Mouse (Mus musculus): Measurements from ENCODE around the gene Raet1e. TPM values are rescaled to one million over a fixed set of nuclear protein-coding genes. Genes with fewer than 3 reads are reported as not detected.
"Not testable (repeated sequence)": the region's sequence is repeated elsewhere in the genome, so short reads cannot be mapped to it uniquely, and the experiment has no call there.

Raet1e gene
- total RNA-seq, 1 experiment from 2014 or later, result not detected

DNA sequence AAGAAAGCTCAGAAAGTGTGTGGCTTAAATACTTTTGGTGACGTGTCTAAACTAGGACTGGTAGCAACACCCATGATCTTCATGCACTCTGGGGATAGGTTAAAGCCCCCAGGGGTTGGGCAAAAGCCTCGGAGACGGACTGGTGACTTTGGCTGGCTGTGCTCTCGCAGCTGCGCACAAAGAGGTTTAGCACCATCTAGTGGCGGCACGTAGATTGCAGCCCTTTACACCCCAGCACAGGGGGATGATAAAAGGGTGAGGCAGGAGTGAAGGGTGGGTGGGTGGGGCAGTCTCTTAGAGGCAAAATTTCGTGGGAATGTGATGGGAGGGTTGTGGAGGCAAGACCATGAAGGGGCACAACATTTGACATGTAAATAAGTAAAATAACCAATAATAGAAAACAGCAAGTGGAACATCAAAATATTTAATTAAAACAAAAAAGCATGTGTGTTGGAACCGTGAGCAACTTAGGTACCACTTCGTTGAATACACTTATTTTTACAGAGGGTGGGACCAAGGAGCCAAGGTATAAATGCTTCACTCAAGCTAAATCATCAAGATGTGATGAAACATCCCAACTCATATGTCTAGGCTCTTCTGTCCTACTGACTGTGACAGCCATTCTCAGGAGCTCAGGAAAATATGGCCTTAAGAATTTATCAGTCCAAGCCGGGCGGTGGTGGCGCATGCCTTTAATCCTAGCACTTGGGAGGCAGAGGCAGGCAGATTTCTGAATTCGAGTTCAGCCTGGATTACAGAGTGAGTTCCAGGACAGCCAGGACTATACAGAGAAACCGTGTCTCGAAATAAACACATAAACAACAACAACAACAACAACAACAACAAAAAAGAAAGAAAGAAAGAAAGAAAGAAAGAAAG lies 5.6 kb downstream of the Raet1e start:
- ATAC-seq (replicated peaks; ENCODE audit: low read depth, poor library complexity, severe bottlenecking), result not testable (repeated sequence)

DNA sequence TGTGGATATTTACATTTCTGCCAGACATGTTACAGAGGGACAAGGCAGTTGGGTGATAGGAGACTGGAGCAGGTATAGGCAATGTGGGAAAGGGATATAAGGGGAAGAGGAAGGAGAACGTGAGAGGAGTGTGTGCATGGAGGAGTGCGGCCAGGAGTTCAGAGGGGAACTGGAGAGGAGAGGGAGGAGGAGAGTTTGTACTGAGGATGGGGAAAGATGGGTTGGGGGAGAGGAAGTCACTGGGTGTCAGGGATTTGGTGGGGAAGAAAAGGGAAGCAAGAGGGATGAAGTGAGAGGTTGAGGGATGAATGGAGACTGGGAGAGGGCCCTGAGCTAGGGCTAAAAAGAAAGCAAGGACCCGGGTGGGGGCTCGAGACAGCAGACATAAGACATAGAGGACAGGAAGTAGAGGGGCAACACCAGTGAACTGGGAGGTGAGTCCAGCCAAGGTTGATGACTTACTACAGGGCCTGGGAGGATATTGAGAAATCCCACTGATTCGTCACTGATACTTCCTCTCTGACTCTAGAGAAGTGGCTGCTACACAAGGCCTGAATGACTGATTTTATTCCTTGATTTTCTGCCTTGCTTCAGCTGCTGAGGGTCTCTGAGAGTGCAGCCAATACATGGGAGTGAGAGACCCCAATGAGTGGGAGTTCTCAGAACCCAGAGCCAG lies 7.1 kb downstream of the Raet1e start:
- ATAC-seq (replicated peaks; ENCODE audit: low read depth, poor library complexity, severe bottlenecking), result peak; percentile 73

DNA sequence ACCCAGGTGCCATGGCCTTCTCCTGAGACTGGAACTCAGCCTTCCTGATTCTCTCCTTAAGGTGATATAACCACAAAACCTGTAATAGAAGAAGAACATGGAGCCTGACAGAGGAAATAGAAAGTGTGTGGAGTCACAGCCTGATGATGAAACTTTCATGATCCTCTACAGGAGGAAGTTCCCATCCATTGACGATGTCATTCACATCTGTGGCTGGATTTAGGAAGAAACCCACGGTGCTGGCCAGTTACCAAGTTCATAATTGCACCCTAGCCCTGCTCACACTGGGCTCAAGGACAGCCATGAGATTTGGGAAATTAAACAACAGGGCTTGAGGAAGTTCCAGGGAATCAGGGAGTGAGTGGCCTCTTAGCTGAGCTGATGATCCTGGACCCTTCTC lies 7.7 kb downstream of the Raet1e start:
- ATAC-seq (replicated peaks; ENCODE audit: low read depth, poor library complexity, severe bottlenecking), result peak; percentile 60

DNA sequence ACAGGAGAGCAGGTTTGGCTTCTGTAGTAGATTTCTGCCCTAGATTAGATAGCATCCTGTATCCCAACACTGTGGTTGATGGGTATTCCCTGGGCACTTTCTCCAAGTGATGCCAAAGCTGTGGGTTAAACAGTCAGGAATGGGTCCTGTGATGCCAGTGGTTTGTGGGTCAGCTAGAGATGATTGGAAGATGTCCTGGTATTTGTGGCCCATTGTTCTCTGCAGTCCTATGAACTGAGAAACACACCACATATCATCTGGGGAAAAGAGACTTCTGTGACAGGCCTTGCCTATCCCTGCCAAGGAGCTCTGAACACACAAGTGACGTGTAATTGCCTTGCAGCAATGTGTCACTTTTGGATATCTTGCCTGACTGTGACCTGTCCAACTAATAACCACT lies 8.7 kb downstream of the Raet1e start:
- not testable (repeated sequence) for ATAC-seq (replicated peaks; ENCODE audit: low read depth, poor library complexity, severe bottlenecking)

DNA sequence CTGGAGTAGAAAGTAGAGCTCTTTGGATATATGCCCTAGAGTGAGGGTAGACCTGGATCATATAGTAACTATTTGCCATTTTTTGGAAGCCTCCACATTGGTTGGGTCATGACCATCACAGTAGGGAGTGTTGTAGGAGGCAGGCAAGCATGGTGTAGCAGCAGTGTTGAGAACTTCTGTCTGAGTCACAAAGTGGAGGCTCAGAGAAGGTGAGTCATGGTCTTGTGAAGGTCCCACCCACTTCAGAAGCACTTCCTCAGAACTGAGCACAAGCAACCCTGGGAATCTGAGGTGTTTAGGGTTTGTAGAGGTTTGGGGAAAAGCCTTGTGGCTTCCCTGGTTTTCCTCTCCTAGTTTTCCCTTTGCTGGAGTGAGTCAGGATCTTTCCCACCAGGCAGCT lies 10.7 kb downstream of the Raet1e start:
- not testable (repeated sequence) for ATAC-seq (replicated peaks; ENCODE audit: low read depth, poor library complexity, severe bottlenecking)

DNA sequence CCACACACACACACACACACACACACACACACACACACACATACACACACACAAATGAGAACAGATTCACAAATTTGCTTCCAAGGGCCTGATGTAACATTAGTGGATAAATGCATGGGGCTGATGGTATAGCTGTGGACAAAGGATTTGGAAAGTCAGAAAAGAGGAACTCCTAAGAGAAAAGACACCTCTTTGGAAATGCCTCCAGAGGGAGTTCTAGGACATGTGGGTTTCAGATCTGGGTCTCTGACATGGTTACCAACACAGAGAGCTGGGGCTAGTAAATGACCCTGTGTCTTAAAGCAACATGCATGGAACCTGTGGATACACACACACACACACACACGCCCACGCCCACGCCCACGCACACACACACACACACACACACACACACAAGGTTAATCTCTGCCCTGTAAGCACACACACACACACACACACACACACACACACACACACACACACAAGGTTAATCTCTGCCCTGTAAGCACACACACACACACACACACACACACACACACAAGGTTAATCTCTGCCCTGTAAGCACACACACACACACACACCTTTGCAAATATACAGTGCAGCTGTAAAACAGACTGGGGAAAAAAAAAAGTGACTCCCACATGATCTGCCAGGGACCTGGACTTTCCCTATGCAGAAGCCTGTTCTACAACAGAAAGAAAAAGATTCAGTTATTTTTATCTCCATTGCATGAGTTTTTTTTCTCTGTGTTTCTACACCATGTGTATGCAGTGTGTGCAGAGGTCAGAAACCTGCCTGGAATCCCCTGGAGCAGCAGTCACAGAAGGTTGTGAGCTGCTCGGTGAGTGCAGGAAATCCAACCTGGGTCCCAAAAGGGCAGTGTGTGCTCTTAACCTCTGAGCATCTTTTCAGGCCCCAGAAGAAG lies 14.3 kb downstream of the Raet1e start:
- ATAC-seq (replicated peaks; ENCODE audit: low read depth, poor library complexity, severe bottlenecking), result peak; percentile 43; the same call in 1 of the 2 replicates

DNA sequence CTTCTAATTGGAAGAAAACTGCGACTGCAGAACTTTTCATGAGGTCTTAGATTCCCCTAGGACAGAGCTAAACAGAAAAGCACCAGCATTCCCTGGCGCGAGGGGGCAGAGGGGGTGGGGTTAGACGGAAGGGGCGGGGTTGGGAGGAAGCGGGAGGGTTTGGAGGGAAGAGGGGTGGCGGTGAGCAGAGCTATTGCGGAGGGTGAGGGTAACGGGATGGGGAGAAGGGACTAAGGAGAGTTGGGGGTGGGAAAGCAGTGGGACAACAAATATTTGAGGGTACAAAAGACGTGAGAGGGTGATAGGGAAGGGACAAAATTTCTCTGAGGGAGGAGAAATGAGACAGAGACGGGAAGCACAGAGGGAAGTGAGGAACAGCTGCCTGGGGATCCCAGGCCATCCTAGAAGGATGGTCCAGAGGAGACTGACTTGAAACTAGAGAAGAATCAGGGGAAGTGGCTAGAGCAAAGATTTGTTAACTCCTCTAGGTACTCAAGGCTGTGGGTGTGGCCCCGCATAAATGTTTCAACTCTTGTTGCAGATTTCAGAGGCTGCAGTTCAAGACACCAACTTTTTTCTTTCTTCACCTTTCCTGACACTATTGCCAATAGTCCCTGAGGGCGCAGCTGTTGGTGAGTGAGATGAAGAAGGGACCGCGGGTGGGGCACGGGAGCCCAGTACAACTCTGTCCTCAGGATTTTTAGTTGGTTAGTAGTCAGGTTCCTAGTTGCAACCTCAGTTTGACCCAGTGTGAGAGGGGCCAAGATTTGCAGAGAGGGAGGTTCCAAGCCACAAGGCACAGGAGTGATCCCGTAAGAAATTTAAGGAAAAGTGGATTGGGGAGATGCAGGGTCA lies 15.2 kb downstream of the Raet1e start:
- ATAC-seq (replicated peaks; ENCODE audit: low read depth, poor library complexity, severe bottlenecking), result peak; percentile 33; the same call in 1 of the 2 replicates

DNA sequence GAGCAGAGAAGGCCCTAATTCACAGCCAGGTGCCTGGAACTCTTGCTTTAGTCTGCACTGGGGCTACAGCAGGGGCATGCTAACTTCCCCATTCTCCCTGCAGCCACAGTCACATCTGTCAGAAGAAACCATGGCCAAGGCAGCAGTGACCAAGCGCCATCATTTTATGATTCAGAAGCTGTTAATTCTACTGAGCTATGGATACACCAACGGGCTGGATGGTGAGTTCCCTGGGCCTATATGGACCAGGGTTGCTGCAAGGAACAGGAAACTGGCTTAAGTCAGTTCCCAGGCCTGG lies 15.8 kb downstream of the Raet1e start:
- ATAC-seq (replicated peaks; ENCODE audit: low read depth, poor library complexity, severe bottlenecking), result peak; percentile 67

DNA sequence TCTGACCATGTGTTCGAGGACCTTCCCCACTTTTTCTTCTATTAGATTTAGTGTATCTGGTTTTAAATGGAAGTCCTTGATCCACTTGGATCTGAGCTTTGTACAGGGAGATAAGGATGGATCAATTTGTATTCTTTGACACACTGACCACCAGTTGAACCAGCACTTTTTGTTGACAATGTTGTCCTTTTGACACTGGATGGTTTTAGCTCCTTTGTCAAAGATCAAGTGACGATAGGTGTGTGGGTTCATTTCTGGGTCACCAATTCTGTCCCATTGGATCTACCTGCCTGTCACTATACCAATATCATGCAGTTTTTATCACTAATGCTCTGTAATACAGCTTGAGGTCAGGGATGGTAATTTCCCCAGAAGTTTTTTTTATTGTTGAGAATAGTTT lies 18.1 kb downstream of the Raet1e start:
- not testable (repeated sequence) for ATAC-seq (replicated peaks; ENCODE audit: low read depth, poor library complexity, severe bottlenecking)

DNA sequence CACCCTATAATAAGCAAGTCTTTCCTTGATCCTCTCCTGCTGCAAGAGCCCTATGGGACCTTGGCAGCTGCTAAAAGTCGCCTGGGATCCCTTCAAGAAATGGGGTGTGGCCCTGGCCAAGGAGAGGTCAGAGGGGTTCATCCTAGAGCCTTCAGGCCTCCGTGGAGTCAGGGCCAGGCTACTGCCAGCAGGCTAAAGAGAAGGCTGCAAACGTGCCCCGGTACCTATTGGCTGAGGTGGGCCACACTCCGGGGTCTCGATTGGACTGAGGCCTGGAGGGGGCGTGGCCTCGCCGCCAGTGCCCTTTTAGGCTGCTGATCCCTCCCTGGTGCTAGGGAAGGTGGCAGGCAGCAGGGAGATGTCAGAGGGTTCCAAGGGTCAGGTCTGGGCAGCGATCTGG lies 32.7 kb downstream of the Raet1e start:
- not testable (repeated sequence) for ATAC-seq (replicated peaks; ENCODE audit: low read depth, poor library complexity, severe bottlenecking)

DNA sequence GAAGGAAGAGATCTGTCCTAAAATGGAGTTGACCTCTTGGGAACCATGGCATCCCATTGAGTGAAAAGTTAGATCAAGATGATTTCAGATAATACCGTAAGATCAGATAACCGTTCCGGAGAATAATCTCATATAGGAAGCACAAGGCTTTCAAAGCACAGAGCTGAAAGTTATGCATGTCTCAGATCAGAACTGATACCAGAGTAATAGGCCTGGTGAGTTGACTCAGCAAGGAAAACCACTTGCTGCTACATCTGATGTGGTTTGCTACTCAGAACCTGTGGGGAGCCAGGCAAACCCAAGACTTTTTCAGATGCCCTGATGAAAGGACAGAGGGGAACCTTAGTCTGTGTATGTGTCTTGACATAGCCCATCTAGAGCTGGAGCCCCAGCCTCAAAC lies 43.0 kb downstream of the Raet1e start:
- ATAC-seq (replicated peaks; ENCODE audit: low read depth, poor library complexity, severe bottlenecking), result not testable (repeated sequence)

DNA sequence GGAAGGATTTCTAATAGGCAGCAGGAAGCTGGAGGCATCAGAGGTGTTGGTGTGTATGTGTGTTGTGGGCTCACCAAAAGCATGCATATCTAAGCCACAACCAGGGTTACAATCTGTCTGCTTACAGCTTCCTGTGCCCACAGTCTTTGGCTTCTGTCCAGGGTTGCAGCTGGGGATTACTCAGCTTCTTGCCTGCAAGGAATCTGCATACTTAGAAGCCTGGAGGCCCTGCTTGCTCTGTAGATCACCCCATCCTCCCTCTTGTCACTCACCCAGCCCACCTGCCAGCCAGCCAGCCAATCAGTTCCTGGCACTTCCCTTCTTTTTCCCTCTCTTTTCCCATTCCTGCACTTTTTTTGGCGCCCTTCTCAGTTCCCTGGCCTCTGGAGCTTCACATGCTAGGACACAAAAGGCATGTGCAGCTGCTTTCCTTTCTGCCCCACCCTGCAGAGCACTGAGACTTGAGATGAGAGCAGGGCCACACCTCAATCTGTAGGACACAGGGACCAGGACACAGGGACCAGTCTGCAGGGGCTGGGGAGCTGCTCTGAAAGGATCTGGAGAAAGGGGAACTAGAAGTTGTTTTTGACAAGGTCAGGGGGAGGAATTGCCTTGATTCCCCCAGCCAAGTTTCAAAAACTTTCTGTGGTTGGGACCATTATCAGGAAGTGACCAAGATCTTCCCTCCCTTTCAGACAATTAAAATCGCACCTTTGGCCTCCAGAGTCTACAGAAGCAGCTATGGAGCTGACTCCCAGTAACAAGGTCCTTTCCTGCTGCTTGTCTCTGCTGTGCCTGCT lies 44.6 kb downstream of the Raet1e start:
- ATAC-seq (replicated peaks; ENCODE audit: low read depth, poor library complexity, severe bottlenecking), result peak; percentile 83

DNA sequence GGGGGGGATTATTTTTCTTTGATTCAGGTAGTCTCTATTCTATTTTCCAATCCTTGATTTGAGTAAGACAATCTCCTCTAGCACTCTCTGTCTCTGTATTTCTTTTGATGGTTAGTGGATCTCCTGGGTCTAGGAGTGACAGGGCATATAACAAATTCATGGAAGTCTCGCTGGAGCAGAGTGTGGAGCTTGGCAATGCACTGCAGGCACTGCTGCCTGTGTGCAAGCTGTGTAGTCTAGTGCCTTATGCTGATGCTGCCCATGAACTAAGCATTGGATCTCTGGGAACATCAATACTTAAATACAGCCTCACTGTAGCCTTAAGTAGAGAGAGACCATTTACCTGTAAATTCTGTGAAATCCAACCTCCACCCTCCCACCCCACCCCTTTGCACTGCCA lies 48.1 kb downstream of the Raet1e start:
- ATAC-seq (replicated peaks; ENCODE audit: low read depth, poor library complexity, severe bottlenecking), result not testable (repeated sequence)

DNA sequence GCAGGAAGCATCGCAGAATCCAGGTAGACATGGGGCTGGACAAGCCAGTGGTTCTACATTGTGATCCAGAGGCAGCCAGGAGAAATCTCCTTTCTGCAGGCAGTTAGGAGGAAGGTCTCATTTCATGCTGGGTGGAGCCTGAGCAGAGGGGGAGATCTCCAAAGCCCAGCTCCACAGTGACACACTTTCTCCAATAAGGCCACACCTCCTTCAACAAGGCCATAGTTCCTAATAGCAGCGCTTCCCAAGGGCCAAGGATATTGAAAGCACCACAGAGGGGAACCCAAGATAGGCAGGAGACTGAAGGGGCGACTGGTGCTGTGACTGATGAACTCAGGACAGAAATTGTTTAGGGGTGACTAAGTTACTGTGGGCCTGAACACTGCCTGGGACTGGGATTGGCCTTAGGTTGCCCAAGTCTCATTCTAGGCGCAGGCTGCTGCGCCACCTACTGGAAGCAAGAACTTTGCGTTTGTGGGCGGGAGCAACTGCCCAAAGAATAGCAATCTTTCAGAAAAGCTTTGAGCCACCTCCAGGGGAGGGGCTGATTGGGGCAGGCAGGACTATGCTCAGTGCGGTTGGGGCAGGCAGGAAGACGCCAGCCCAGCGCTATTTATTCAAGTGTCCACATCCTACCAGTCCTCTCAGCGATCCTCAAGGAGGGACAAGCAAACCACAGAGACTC lies 53.8 kb downstream of the Raet1e start:
- peak; percentile 90 for ATAC-seq (replicated peaks; ENCODE audit: low read depth, poor library complexity, severe bottlenecking)

DNA sequence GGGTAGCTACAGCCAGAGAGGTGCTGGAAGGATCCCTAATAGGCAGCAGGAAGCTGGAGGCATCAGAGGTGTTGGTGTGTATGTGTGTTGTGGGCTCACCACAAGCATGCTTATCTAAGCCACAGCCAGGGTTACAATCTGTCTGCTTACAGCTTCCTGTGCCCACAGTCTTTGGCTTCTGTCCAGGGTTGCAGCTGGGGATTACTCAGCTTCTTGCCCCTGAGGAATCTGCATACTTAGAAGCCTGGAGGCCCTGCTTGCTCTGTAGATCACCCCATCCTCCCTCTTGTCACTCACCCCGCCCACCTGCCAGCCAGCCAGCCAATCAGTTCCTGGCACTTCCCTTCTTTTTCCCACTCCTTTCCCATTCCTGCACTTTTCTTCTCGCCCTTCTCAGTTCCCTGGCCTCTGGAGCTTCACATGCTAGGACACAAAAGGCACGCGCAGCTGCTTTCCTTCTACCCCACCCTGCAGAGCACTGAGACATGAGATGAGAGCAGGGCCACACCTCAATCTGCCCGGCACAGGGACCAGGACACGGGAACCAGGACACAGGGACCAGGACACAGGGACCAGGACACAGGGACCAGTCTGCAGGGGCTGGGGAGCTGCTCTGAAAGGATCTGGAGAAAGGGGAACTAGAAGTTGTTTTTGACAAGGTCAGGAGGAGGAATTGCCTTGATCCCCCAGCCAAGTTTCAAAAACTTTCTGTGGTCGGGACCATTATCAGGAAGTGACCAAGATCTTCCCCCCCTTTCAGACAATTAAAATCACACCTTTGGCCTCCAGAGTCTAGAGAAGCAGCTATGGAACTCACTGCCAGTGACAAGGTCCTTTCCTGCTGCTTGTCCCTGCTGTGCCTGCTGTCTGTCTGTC lies 65.3 kb downstream of the Raet1e start:
- peak; percentile 88 for ATAC-seq (replicated peaks; ENCODE audit: low read depth, poor library complexity, severe bottlenecking)

DNA sequence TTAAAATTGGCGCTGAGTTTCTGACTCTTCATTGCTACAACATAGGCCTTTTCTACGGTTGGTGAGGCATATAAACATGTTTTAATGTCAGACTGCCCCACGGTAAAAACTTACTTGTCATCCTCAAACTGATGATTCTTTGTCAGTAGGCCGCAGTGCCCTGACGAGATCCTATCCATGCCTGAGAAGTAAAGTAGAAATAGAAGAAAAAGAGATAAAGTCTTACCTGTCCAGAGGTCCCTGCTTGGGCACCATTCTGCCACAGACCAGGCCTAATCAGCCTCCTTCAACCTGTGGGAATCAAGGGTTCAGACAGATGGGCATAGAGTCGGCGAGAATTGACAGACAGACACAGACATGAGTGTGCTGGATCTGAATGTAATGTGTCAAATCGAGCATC lies 106.7 kb downstream of the Raet1e start:
- no peak for ATAC-seq (replicated peaks; ENCODE audit: low read depth, poor library complexity, severe bottlenecking)
